Mouse (Mus musculus): ENCODE data around the gene Amotl1.

DNA sequence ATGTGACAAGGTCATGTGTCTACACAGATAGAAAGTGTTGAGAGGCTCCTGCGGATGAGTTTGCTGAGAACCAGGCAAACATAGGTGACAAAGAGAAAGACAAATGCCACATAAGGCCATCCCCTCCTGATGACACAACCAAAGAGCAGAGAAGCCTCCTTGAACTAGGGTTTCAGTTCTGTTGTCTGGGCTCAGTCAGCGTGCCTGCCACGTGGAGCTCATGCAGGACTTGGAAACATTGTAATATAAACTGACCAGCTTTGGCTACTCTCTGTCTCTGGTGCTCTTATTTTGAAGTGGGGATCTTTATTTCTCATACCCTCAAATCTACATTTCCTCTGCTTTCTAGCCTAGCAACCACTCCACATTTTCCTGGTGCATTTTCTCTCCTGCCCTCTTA, 8.6 kb downstream of the Amotl1 start:
- TF ChIP-seq CTCF (IDR thresholded peaks at IDR 0.05; ENCODE audit: low read depth) (no peak), EP300 (IDR thresholded peaks at IDR 0.05; ENCODE audit: low read depth) (no peak)

Measured in heart, postnatal 0 days (tissue).